ENCODE assay signal across 11 mouse cellular contexts in the genomic region with DNA sequence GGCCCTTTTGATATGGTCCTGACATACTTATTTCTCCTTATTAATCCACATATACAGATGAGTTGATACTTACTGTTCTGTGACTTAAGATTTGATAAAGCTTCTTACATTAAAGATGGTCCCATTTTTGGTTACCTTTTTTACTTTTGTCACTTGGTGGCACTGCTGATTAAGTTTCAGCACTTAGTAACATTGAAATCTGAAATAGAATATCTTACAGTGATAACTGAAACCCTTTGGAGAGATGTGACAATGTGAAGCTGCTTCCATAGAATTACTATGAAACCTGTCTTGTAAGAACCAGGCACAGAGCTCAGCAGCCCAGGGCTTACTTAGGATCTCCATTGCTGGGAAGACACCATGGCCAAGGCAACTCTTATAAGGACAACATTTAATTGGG.
DNase-seq lines count a peak whose midpoint lies in the region; ATAC-seq and TF ChIP-seq lines count a peak whose summit lies in the region.
"Had no signal": no experiment of that assay in that cellular context is flagged by ENCODE, and none has a peak within 500 bp of the region (broad histone marks: within the 10 kb centered on the region; RNA-seq: fewer than 3 reads in every experiment).

No protein-coding gene starts in this region.

- no peak overlapping the region for H3K9ac ChIP-seq in kidney, postnatal 0 days (ENCODE audit: low read depth, low read length)
- H3K9ac ChIP-seq: embryonic facial prominence, embryonic 13.5 days; liver, embryonic 12.5 days had no signal

- H3K9me3 ChIP-seq in kidney, postnatal 0 days (replicated peaks; ENCODE audit: low read length), result no peaks in the 10 kb centered on the region
- H3K9me3 ChIP-seq: embryonic facial prominence, embryonic 13.5 days; liver, embryonic 12.5 days had no signal

- peak; percentile 65 for TF ChIP-seq CTCF in kidney, postnatal 0 days (IDR thresholded peaks at IDR 0.05; ENCODE audit: low read depth)

- no peak overlapping the region for H3K4me3 ChIP-seq in kidney, postnatal 0 days (replicated peaks; ENCODE audit: low read depth, low read length)
- H3K4me3 ChIP-seq: embryonic facial prominence, embryonic 13.5 days; liver, embryonic 12.5 days had no signal

- intact Hi-C loops in heart, postnatal 25 days (cut with DNase I), result no loop called here

- DNase-seq in embryo, embryonic 11 days, result peak; percentile 5
- no peak for DNase-seq in embryo, embryonic 10 days (ENCODE audit: low spot score)
- DNase-seq in kidney, postnatal 0 days (ENCODE audit: low spot score), result peak; percentile 66
- no peak for DNase-seq in kidney, postnatal 10 days
- peak; percentile 5 for DNase-seq in thymus, postnatal 0 days (ENCODE audit: low spot score)
- no peak for DNase-seq in thymus, postnatal 14 days
- no peak for DNase-seq in right cerebral cortex, postnatal 36 days (ENCODE audit: low spot score in 2 of 2)
- DNase-seq in heart, postnatal 25 days (ENCODE audit: low spot score), result no peak
- DNase-seq: gastrocnemius, postnatal 14 days had no signal

- H3K4me2 ChIP-seq in kidney, postnatal 0 days (ENCODE audit: low read length), result no peak overlapping the region
- H3K4me2 ChIP-seq: embryonic facial prominence, embryonic 13.5 days; liver, embryonic 12.5 days had no signal

- no peaks in the 10 kb centered on the region for H3K4me1 ChIP-seq in kidney, postnatal 0 days (replicated peaks; ENCODE audit: insufficient read depth, low read length)
- H3K4me1 ChIP-seq: embryonic facial prominence, embryonic 13.5 days; liver, embryonic 12.5 days had no signal

- no peaks in the 10 kb centered on the region for H3K27me3 ChIP-seq in kidney, postnatal 0 days (ENCODE audit: insufficient read depth, low read length)
- H3K27me3 ChIP-seq: embryonic facial prominence, embryonic 13.5 days; liver, embryonic 12.5 days had no signal

- ATAC-seq in kidney, postnatal 0 days (replicated peaks; ENCODE audit: low FRiP score, low read depth), result no peak
- ATAC-seq: liver, embryonic 12.5 days had no signal

- H3K36me3 ChIP-seq in kidney, postnatal 0 days (ENCODE audit: insufficient read depth, low read length), result 0 out of 2 replicates have a peak, but pooled peaks cover 11% of the 10 kb centered on the region

- H3K27ac ChIP-seq in kidney, postnatal 0 days, result no peak overlapping the region
- H3K27ac ChIP-seq: embryonic facial prominence, embryonic 13.5 days; liver, embryonic 12.5 days had no signal

Comparison
In these comparisons a context has a peak if more than half of its experiments do, and no peak if none do; other contexts are left out.
1. DNase-seq: peak in embryo, embryonic 11 days (single experiment), kidney, postnatal 0 days (single experiment) and thymus, postnatal 0 days (single experiment); none in embryo, embryonic 10 days (single experiment), kidney, postnatal 10 days (single experiment), thymus, postnatal 14 days (single experiment), right cerebral cortex, postnatal 36 days (0 of 2) and heart, postnatal 25 days (single experiment).